Mouse (Mus musculus): ENCODE measurements around the gene Tspan32.

Tspan32 gene

GRCm38 (mm10) chr7:143053961-143054611, 49.2 kb downstream of the Tspan32 start:
- CTCF ChIA-PET = interaction anchor here (0.8 to 2.0 kb wide), 2 partner anchors 21 to 45 kb away, joined by 3 to 13 read pairs; no protein-coding TSS in a partner anchor

GRCm38 (mm10) chr7:143054612-143054965, 49.7 kb downstream of the Tspan32 start:
- CTCF ChIA-PET = no interaction called here

GRCm38 (mm10) chr7:143055001-143055400, 50.2 kb downstream of the Tspan32 start:
- CTCF ChIA-PET = no interaction called here

- CTCF ChIA-PET = no interaction called here
Measured at GRCm38 (mm10) chr7:143055499-143056186, 50.8 kb downstream of the Tspan32 start.

- CTCF ChIA-PET = no interaction called here
Measured at GRCm38 (mm10) chr7:143057023-143057422, 52.2 kb downstream of the Tspan32 start.

- CTCF ChIA-PET = no interaction called here
Measured at GRCm38 (mm10) chr7:143057667-143058220, 52.9 kb downstream of the Tspan32 start.

GRCm38 (mm10) chr7:143058221-143058697, 53.4 kb downstream of the Tspan32 start:
- CTCF ChIA-PET = no interaction called here

- CTCF ChIA-PET = interaction anchor here (0.9 kb wide), 1 partner anchor 9 kb away, joined by 4 read pairs; no protein-coding TSS in a partner anchor
Measured at GRCm38 (mm10) chr7:143059202-143059870, 54.5 kb downstream of the Tspan32 start.

GRCm38 (mm10) chr7:143062704-143063103, 57.9 kb downstream of the Tspan32 start:
- CTCF ChIA-PET = interaction anchor here (0.6 kb wide), 1 partner anchor 947 kb away, joined by 4 read pairs; no protein-coding TSS in a partner anchor

- CTCF ChIA-PET = no interaction called here
Measured at GRCm38 (mm10) chr7:143064226-143064625, 59.4 kb downstream of the Tspan32 start.

- CTCF ChIA-PET = no interaction called here
Measured at GRCm38 (mm10) chr7:143065692-143066091, 60.8 kb downstream of the Tspan32 start.

- CTCF ChIA-PET = interaction anchor here (0.8 kb wide), 1 partner anchor 15 kb away, joined by 3 read pairs; the partner anchor contains the start of gene Cd81
Measured at GRCm38 (mm10) chr7:143067469-143067868, 62.6 kb downstream of the Tspan32 start.

GRCm38 (mm10) chr7:143067897-143068296, 63.1 kb downstream of the Tspan32 start:
- CTCF ChIA-PET = interaction anchor here (0.8 to 1.2 kb wide), 2 partner anchors 9 to 15 kb away, joined by 3 to 4 read pairs; partner anchors contain the start of gene Cd81

- CTCF ChIA-PET = interaction anchor here (1.2 kb wide), 1 partner anchor 9 kb away, joined by 4 read pairs; no protein-coding TSS in a partner anchor
Measured at GRCm38 (mm10) chr7:143068316-143068881, 63.6 kb downstream of the Tspan32 start.

- CTCF ChIA-PET = interaction anchor here (1.2 kb wide), 1 partner anchor 10 kb away, joined by 4 read pairs; no protein-coding TSS in a partner anchor
Measured at GRCm38 (mm10) chr7:143068882-143069591, 64.2 kb downstream of the Tspan32 start, which contains the start of gene Tssc4. Gene Tssc4 (plus strand): TSS chr7:143069249.

Measured in spleen, embryonic (tissue).